Mouse (Mus musculus): Measurements from ENCODE around the gene Zfp804a.

Gene Zfp804a

GRCm38 (mm10) chr2:82282591-82283269 is 229.7 kb downstream of the Zfp804a start:
- no peak for DNase-seq (ENCODE audit: low spot score)

- DNase-seq (ENCODE audit: low spot score), result no peak
Observed at GRCm38 (mm10) chr2:82294932-82295493, 242.0 kb downstream of the Zfp804a start.
